Mouse (Mus musculus): ENCODE measurements around the gene Emsy. TPM values are rescaled to one million over a fixed set of nuclear protein-coding genes. Genes with fewer than 3 reads are reported as not detected.
A peak's percentile ranks its signal among the peaks of the same experiment; 100 is the strongest.

The Emsy gene
- total RNA-seq (2012; rRNA removed) (14.6 and 15.0 TPM in 2 replicates), total RNA-seq (2014; rRNA removed) (11.2 and 12.3 TPM in 2 replicates), polyA plus RNA-seq (2012; ENCODE audit: insufficient read length, low read depth) (19.8 and 25.2 TPM in 2 replicates)

- dilution Hi-C loops (cut with MboI; ENCODE audit: extremely low pct_ligation_motif_present, extremely low pct_unique_long_range_greater_than_20kb, low sequenced_read_pairs), result no loop called here
- H3K9ac ChIP-seq (ENCODE audit: insufficient read depth, low read depth), result peak within 1 kb of the TSS; percentile 93
Observed at GRCm38 (mm10) chr7:98656531-98657221, at the start of gene Emsy. TSS of gene Emsy (minus strand) at chr7:98656783.

GRCm38 (mm10) chr7:98704276-98704675 is 47.7 kb upstream of the Emsy start:
- Histone ChIP-seq H3K4me1 (ENCODE audit: control insufficient read depth in 1 of 2, insufficient read depth in 2 of 2) (peaks cover 0 to 25% of the 10 kb centered on the region in 2 experiments; a peak in 1 of 4 replicates), H3K27ac (ENCODE audit: insufficient read depth, low read depth) (no peak overlapping the region), H3K27me3 (replicated peaks) (no peaks in the 10 kb centered on the region), H3K4me3 (replicated peaks in 1 of 3; ENCODE audit: low read depth in 2 of 3, low read length in 2 of 3, poor library complexity in 1 of 3) (peak overlapping the region; percentile 37 to 97 (median 86)), H3K4me2 (ENCODE audit: insufficient read depth, low read depth, poor library complexity, severe bottlenecking) (peak overlapping the region; percentile 99), H3K36me3 (replicated peaks in 1 of 2; ENCODE audit: control insufficient read depth in 1 of 2, insufficient read depth in 1 of 2, low read length in 1 of 2) (peaks cover 3 to 11% of the 10 kb centered on the region in 2 experiments), H3K79me2 (replicated peaks; ENCODE audit: control insufficient read depth, extremely low read depth, insufficient read depth, poor library complexity, severe bottlenecking) (peaks cover 40% of the 10 kb centered on the region), H3K9ac (ENCODE audit: insufficient read depth, low read depth) (peak overlapping the region; percentile 72), H3K9me3 (replicated peaks; ENCODE audit: low read length) (no peaks in the 10 kb centered on the region)
- TF ChIP-seq RAD21 (IDR thresholded peaks at IDR 0.05; ENCODE audit: low read depth, low read length), result no peak
- 0 out of 2 replicates have a peak, but pooled peaks have one; percentile 26 for TF ChIP-seq SIN3A (IDR thresholded peaks at IDR 0.05; ENCODE audit: low read length)
- no peak for TF ChIP-seq JUN (IDR thresholded peaks at IDR 0.05; ENCODE audit: insufficient read depth, low read depth, low read length)
- no peak for TF ChIP-seq IRF4 (IDR thresholded peaks at IDR 0.05; ENCODE audit: low read depth, low read length)
- no peak for DNase-seq (ENCODE audit: extremely low read depth)
- in situ Hi-C loops (cut with MboI; ENCODE audit: low pct_ligation_motif_present, low pct_unique_long_range_greater_than_20kb, low sequenced_read_pairs), result no loop called here
- dilution Hi-C loops (cut with MboI; ENCODE audit: extremely low pct_ligation_motif_present, extremely low pct_unique_long_range_greater_than_20kb, low sequenced_read_pairs), result no loop called here

More at GRCm38 (mm10) chr7:98656531-98657221, at the start of gene Emsy:
- peak within 1 kb of the TSS; percentile 92 for H3K4me2 ChIP-seq (ENCODE audit: insufficient read depth, low read depth, poor library complexity, severe bottlenecking)
- DNase-seq (ENCODE audit: extremely low read depth), result peak; percentile 95
- TF ChIP-seq RAD21 (IDR thresholded peaks at IDR 0.05; ENCODE audit: low read depth, low read length) (no peak), ELF1 (IDR thresholded peaks at IDR 0.05; ENCODE audit: low read depth, low read length) (peak; percentile 64), EP300 (IDR thresholded peaks at IDR 0.05; ENCODE audit: low read length) (no peak), JUND (conservative IDR thresholded peaks at IDR 0.05; ENCODE audit: low read depth, low read length) (no peak), ZNF384 (IDR thresholded peaks at IDR 0.05; ENCODE audit: low read depth, low read length) (no peak), ZMIZ1 (IDR thresholded peaks at IDR 0.05; ENCODE audit: low read depth, low read length) (no peak; the same call in 1 of the 2 replicates), MAX (IDR thresholded peaks at IDR 0.05; ENCODE audit: low read length) (peak; percentile 90), MYC (IDR thresholded peaks at IDR 0.05; ENCODE audit: low read depth, low read length) (peak; percentile 89), NELFE (IDR thresholded peaks at IDR 0.05; ENCODE audit: low read depth, low read length) (peak; percentile 81), ZKSCAN1 (IDR thresholded peaks at IDR 0.05; ENCODE audit: borderline replicate concordance, low read depth, low read length) (no peak), HCFC1 (IDR thresholded peaks at IDR 0.05; ENCODE audit: low read depth, low read length) (peak; percentile 94), SMC3 (IDR thresholded peaks at IDR 0.05; ENCODE audit: low read depth, low read length) (no peak), PAX5 (IDR thresholded peaks at IDR 0.05; ENCODE audit: low read length) (no peak), ETS1 (conservative IDR thresholded peaks at IDR 0.05; ENCODE audit: low read depth, low read length) (no peak; the same call in 1 of the 2 replicates), TCF12 (IDR thresholded peaks at IDR 0.05; ENCODE audit: low read depth, low read length) (peak; percentile 87), KAT2A (IDR thresholded peaks at IDR 0.05; ENCODE audit: insufficient replicate concordance, low read length) (peak; percentile 94; the same call in 1 of the 2 replicates), NRF1 (IDR thresholded peaks at IDR 0.05; ENCODE audit: low read depth, low read length) (peak; percentile 96), POLR2AphosphoS2 (IDR thresholded peaks at IDR 0.05; ENCODE audit: low read depth, low read length) (no peak), ZC3H11A (IDR thresholded peaks at IDR 0.05; ENCODE audit: low read depth, low read length) (no peak), USF1 (IDR thresholded peaks at IDR 0.05; ENCODE audit: low read depth, low read length) (peak; percentile 65), RCOR1 (conservative IDR thresholded peaks at IDR 0.05; ENCODE audit: low read depth, low read length) (no peak), JUN (IDR thresholded peaks at IDR 0.05; ENCODE audit: insufficient read depth, low read depth, low read length) (no peak), CHD1 (IDR thresholded peaks at IDR 0.05; ENCODE audit: low read depth, low read length) (no peak), GABPA (IDR thresholded peaks at IDR 0.05; ENCODE audit: insufficient replicate concordance, low read depth, low read length) (peak; percentile 41; the same call in 1 of the 2 replicates), MEF2A (IDR thresholded peaks at IDR 0.05; ENCODE audit: borderline replicate concordance, low read depth, low read length) (peak; percentile 56; the same call in 1 of the 2 replicates), POLR2A (IDR thresholded peaks at IDR 0.05; ENCODE audit: low read depth, low read length) (peak; percentile 94), MAZ (IDR thresholded peaks at IDR 0.05; ENCODE audit: low read depth, low read length) (no peak), IRF4 (IDR thresholded peaks at IDR 0.05; ENCODE audit: low read depth, low read length) (no peak), TBP (conservative IDR thresholded peaks at IDR 0.05; ENCODE audit: low read depth, low read length) (peak; percentile 94), UBTF (IDR thresholded peaks at IDR 0.05; ENCODE audit: low read depth, low read length) (no peak), MXI1 (IDR thresholded peaks at IDR 0.05; ENCODE audit: low read depth, low read length) (no peak; the same call in 1 of the 2 replicates), USF2 (conservative IDR thresholded peaks at IDR 0.05; ENCODE audit: low read depth, low read length) (peak; percentile 62), CHD2 (IDR thresholded peaks at IDR 0.05; ENCODE audit: low read length) (no peak), MAFK (IDR thresholded peaks at IDR 0.05; ENCODE audit: insufficient replicate concordance, low read length) (no peak), CTCF (conservative IDR thresholded peaks at IDR 0.05 in 1 of 2, IDR thresholded peaks at IDR 0.05 in 1 of 2; ENCODE audit: low read depth in 2 of 2, low read length in 2 of 2) (no peak), SIN3A (IDR thresholded peaks at IDR 0.05; ENCODE audit: low read length) (no peak; the same call in 1 of the 2 replicates), E2F4 (IDR thresholded peaks at IDR 0.05; ENCODE audit: insufficient replicate concordance, low read depth, low read length) (peak; percentile 98), BHLHE40 (IDR thresholded peaks at IDR 0.05; ENCODE audit: low read depth, low read length) (no peak)
- H3K4me3 ChIP-seq (replicated peaks in 1 of 3; ENCODE audit: low read depth in 2 of 3, low read length in 2 of 3, poor library complexity in 1 of 3), result peak within 1 kb of the TSS; percentile 84 to 99 (median 92)
- H3K9me3 ChIP-seq (replicated peaks; ENCODE audit: low read length), result no peaks in the 10 kb centered on the region
- peak within 1 kb of the TSS; percentile 66 for H3K27ac ChIP-seq (ENCODE audit: insufficient read depth, low read depth)
- peaks cover 9 to 54% of the 10 kb centered on the region in 2 experiments for H3K36me3 ChIP-seq (replicated peaks in 1 of 2; ENCODE audit: control insufficient read depth in 1 of 2, insufficient read depth in 1 of 2, low read length in 1 of 2)
- H3K27me3 ChIP-seq (replicated peaks), result no peaks in the 10 kb centered on the region
- peaks cover 0 to 29% of the 10 kb centered on the region in 2 experiments; a peak in 2 of 4 replicates for H3K4me1 ChIP-seq (ENCODE audit: control insufficient read depth in 1 of 2, insufficient read depth in 2 of 2)
- H3K79me2 ChIP-seq (replicated peaks; ENCODE audit: control insufficient read depth, extremely low read depth, insufficient read depth, poor library complexity, severe bottlenecking), result peaks cover 38% of the 10 kb centered on the region
- in situ Hi-C loops (cut with MboI; ENCODE audit: low pct_ligation_motif_present, low pct_unique_long_range_greater_than_20kb, low sequenced_read_pairs), result no loop called here

All from CH12.LX (cell line).